Mouse (Mus musculus): ENCODE measurements around the gene Kank2. TPM values are rescaled to one million over a fixed set of nuclear protein-coding genes. Genes with fewer than 3 reads are reported as not detected.

Kank2 gene
- total and polyA plus RNA-seq, 3 experiments: 7.6 to 16.3 TPM; not detected in 1

GRCm38 (mm10) chr9:21811170-21811569 lies 12.6 kb upstream of the Kank2 start:
- Histone ChIP-seq H3K27ac (ENCODE audit: control insufficient read depth, low read depth, low read length) (no peak overlapping the region), H3K4me3 (ENCODE audit: control insufficient read depth in 1 of 2, insufficient read depth in 1 of 2, low read depth in 2 of 2, low read length in 2 of 2) (peak overlapping the region in 1 of 2 experiments; percentile 9; a peak in 1 of 4 replicates), H3K79me2 (ENCODE audit: control insufficient read depth, insufficient read depth, low read length, poor library complexity) (no peaks in the 10 kb centered on the region), H3K9ac (ENCODE audit: control insufficient read depth, low read depth, low read length, poor library complexity, severe bottlenecking) (no peak overlapping the region), H3K9me3 (replicated peaks; ENCODE audit: insufficient read depth, low read length) (no peaks in the 10 kb centered on the region), H3K4me1 (ENCODE audit: control insufficient read depth in 1 of 2, insufficient read depth in 2 of 2, low read length in 2 of 2) (peaks cover 0 to 4% of the 10 kb centered on the region in 2 experiments; a peak in 1 of 4 replicates), H3K27me3 (ENCODE audit: control insufficient read depth in 1 of 2, insufficient read depth in 2 of 2, low read length in 2 of 2) (no peaks in the 10 kb centered on the region), H3K36me3 (ENCODE audit: control insufficient read depth in 1 of 2, insufficient read depth in 2 of 2, low read length in 2 of 2) (no peaks in the 10 kb centered on the region)
- peak; percentile 59 for DNase-seq (ENCODE audit: low read depth, low spot score)
- TF ChIP-seq NELFE (IDR thresholded peaks at IDR 0.05; ENCODE audit: low read depth, low read length) (no peak), CHD1 (IDR thresholded peaks at IDR 0.05; ENCODE audit: low read depth, low read length) (no peak), POLR2A (IDR thresholded peaks at IDR 0.05; ENCODE audit: control insufficient read depth in 1 of 2, insufficient read depth in 1 of 2, low read depth in 1 of 2, low read length in 2 of 2, poor library complexity in 1 of 2) (no peak), MAZ (IDR thresholded peaks at IDR 0.05; ENCODE audit: low read depth, low read length) (peak; percentile 68), MAX (IDR thresholded peaks at IDR 0.05; ENCODE audit: low read length) (peak; percentile 45; the same call in 1 of the 2 replicates), ETS1 (IDR thresholded peaks at IDR 0.05; ENCODE audit: low read depth, low read length) (no peak), ELF1 (IDR thresholded peaks at IDR 0.05; ENCODE audit: low read depth, low read length) (no peak), GATA1 (IDR thresholded peaks at IDR 0.05; ENCODE audit: low read depth, low read length) (no peak), MXI1 (IDR thresholded peaks at IDR 0.05; ENCODE audit: low read depth, low read length) (0 out of 2 replicates have a peak, but pooled peaks have one; percentile 44), RAD21 (IDR thresholded peaks at IDR 0.05; ENCODE audit: low read depth, low read length) (peak; percentile 59), NRF1 (IDR thresholded peaks at IDR 0.05; ENCODE audit: insufficient read depth, low read depth, low read length, poor library complexity, severe bottlenecking) (no peak), JUND (IDR thresholded peaks at IDR 0.05; ENCODE audit: low read depth, low read length) (no peak), BHLHE40 (IDR thresholded peaks at IDR 0.05; ENCODE audit: borderline replicate concordance, low read depth, low read length) (0 out of 2 replicates have a peak, but pooled peaks have one; percentile 11), USF2 (IDR thresholded peaks at IDR 0.05; ENCODE audit: borderline replicate concordance in 1 of 2, insufficient read depth in 1 of 2, low read depth in 1 of 2, low read length in 2 of 2) (no peak), SMC3 (IDR thresholded peaks at IDR 0.05; ENCODE audit: low read depth, low read length) (peak; percentile 55), POLR2AphosphoS2 (IDR thresholded peaks at IDR 0.05; ENCODE audit: low read length) (no peak), CTCF (IDR thresholded peaks at IDR 0.05 in 2 of 3, conservative IDR thresholded peaks at IDR 0.05 in 1 of 3; ENCODE audit: control insufficient read depth in 1 of 3, insufficient read depth in 1 of 3, low read depth in 2 of 3, low read length in 3 of 3, poor library complexity in 1 of 3, severe bottlenecking in 1 of 3) (peak in 2 of 3 experiments; percentile 56 to 64; a peak in 4 of 6 replicates), KAT2A (conservative IDR thresholded peaks at IDR 0.05; ENCODE audit: low read depth, low read length) (no peak), USF1 (IDR thresholded peaks at IDR 0.05; ENCODE audit: low read depth, low read length) (no peak), ZC3H11A (IDR thresholded peaks at IDR 0.05; ENCODE audit: low read depth, low read length) (peak; percentile 18; the same call in 1 of the 2 replicates), ZNF384 (IDR thresholded peaks at IDR 0.05; ENCODE audit: low read depth, low read length) (peak; percentile 95), ZKSCAN1 (IDR thresholded peaks at IDR 0.05; ENCODE audit: low read depth, low read length) (no peak), SIN3A (IDR thresholded peaks at IDR 0.05; ENCODE audit: low read length) (no peak; the same call in 1 of the 2 replicates), TAL1 (IDR thresholded peaks at IDR 0.05; ENCODE audit: low read length) (no peak), RCOR1 (IDR thresholded peaks at IDR 0.05; ENCODE audit: low read depth, low read length) (no peak)

Measured in MEL (cell line).